Mouse (Mus musculus): ENCODE results near the gene Smc1b.

GRCm38 (mm10) chr15:85167086-85167679 is 35.4 kb upstream of the Smc1b start:
- no peak for TF ChIP-seq CTCF (conservative IDR thresholded peaks at IDR 0.05; ENCODE audit: low read length)
- TF ChIP-seq POU5F1 (IDR thresholded peaks at IDR 0.05; ENCODE audit: borderline replicate concordance, low read length), result no peak
- TF ChIP-seq NANOG (IDR thresholded peaks at IDR 0.05; ENCODE audit: borderline replicate concordance, low read length), result no peak

Measured in E14TG2a.4 (cell line).